Mouse (Mus musculus): Measurements from ENCODE around the gene Cplx1. TPM values are rescaled to one million over a fixed set of nuclear protein-coding genes. Genes with fewer than 3 reads are reported as not detected.

Gene Cplx1
- total RNA-seq (2021) = under 1 TPM in 1 of 2 experiments, not detected in 1; 0.21 TPM
- long read RNA-seq, experiment 1 = 0 reads
- long read RNA-seq, experiment 2 = 0 reads

DNA sequence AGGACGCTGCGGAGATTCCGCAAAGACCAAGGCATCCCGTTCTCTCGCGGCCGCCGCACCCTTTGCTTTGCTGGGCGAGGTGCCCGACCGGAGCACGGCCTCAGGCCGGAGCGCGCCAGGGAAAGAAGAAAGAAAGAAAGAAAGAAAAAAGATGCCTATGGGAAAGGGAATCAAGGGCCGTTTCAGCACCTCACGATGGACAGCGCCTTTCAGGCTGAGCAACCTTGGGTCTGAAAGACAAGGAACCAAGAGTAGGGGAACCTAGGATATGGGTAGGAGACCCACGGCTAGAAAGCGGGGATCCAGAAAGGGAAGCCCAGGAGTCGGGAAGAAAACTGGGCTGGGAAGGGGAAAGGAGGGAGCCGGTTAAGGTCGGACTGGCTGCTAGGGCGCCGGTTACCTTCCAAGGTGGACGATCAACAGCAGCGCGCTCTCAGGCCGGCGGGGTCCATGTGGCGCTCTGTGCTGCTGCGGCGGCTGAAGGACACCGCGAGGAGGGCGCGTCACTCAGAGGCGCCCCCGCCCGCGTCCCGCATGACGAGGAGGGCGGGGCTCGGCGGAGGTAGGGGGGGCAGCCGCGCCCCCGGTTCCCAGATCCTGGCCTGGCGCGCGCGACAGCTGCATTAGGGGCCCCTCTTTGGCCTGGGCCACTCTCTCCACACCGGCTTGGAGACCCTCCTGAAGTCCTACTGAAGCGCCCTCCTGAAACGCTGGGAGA, at the start of gene Cplx1:
Gene Cplx1 (minus strand): TSS at position 536 of the 718 bp plus-strand sequence.
- DNase-seq = peak; percentile 14 to 63

DNA sequence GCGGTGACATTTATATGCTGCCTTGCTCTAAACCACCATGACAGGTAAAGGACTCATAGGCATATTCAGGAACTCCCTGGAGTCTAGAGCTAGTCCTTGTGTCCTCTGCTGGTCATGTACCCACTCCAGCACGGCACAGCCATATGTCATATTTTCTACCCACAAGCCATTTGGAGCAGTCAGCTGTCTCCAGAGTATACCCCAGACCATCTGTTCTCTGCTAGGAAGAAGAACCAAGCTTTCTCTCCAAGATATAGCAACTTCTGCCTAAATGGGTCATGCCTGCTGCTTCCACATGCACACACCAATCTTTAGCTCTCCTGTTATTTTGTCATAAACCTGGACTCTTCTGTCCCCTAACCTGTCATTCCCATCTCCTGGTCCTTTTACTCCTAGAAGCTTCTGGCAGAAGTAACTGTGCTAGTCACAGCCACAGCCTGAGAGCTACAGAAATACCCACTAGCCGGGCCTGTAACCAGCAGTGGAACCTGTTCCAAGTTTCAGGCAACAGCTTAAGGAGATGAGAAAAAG, 31.6 kb upstream of the Cplx1 start:
- DNase-seq = no peak

DNA sequence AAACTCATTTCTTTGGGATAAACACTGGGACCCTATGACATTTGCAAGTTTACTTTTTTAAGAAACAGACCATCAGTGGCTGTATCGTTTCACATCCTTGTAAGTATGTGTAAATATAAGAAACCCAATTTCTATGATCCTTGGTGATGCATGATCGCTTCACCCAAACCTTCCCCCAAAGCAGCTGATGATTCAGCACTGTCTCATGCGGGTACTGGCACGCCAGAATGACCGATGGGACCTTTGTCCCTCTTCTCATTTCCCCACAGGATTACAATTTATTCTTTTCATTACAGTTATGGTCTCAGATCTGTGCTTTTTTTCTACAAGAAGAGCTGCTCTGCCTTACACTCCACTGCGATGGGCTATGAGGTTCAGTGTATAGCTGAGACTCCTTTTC, 23.2 kb upstream of the Cplx1 start:
- no peak for DNase-seq

DNA sequence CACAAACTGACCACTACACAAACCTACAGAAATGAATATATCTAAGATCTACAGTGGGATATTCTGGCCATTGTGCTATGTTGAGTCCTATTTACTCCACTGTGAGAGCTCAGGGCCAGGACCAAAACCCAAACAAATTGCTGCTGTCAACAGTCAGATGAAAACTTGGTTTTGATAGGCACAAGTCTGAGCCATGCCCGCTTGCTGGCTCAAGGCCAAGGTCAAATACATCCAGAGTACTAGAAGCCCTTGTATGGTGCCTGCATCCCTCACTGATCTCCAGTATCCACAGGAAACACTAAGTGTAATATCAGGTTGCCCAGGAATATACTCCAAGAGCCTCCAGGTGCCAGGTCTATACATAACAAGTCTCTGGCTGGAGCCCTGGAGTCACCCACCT, 21.2 kb upstream of the Cplx1 start:
- no peak for DNase-seq

DNA sequence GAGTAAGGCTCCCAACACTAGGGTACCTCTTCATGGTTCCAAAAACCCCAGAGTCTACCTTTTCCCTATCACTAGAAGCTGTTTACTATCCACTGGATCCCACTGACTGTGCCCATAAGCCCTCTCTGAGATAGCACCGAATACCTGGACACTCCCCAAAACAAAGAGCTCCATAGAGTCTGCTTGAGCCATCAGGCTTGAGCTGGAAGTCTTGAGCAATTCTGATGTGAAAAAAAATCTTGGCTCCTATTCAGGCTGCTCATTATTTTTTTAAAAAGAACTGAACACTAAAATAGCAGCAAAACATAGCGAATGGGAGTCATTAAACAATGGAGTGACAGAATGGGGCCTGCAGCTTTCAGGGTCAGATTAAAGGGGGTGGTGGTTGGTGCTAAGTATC, 17.3 kb upstream of the Cplx1 start:
- peak; percentile 15 to 25 for DNase-seq

DNA sequence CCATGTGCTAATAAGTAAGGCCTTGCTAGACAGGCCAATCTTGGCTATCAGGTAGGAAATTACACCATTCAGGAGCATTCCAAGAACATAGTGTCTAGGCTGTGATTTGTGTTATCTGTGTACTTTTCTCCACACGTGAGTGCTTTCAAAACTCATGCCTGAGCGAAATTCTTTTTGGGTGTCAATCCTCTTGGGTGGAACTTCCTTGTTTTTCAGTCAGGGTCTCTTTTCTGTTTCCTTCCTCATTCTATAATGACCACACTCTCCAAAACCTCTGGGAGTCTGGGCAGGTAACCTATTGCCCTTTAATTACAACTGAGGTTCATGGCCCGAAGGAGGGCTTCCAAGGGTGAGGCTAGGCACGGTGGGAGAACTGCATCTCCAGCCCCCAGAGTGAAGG, 16.7 kb upstream of the Cplx1 start:
- no peak for DNase-seq

DNA sequence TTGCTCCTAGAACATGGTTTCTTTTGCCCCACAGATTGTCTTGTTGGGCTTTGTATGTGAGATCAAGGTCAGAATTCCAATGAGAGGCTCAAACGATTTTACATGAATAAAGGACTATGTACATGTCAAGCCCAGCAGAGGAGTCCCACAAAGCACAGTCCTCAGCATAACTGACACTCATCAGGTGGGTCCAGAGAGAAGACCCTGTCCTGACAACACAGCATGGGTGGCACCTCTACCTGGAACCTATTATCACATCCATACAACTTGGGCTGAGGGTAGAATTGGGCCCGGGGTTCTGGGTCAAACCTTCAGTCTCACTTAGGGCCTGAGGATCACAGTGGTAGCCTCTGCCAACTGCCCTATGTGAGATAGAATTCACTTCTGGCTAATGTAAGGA, 15.6 kb upstream of the Cplx1 start:
- no peak for DNase-seq

DNA sequence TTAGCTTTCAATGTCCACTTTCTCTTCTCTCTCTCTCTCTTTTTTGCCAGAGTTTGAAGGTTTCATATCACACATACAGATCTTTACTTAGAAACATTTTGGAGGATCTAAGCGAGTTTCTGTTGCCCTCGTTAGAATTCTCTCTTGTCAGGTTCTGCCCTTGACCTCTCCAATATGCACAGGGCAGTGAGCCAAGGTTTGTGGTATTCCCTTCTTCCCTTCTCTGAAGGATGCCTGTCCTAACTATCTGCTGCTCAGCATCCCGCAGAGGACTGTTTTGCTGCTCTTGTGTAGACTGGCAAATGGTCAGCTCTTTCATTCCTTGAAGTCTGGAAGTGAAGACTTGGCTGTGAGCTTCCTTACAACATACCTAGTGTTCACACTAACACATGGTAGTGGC, 14.5 kb upstream of the Cplx1 start:
- DNase-seq = no peak

DNA sequence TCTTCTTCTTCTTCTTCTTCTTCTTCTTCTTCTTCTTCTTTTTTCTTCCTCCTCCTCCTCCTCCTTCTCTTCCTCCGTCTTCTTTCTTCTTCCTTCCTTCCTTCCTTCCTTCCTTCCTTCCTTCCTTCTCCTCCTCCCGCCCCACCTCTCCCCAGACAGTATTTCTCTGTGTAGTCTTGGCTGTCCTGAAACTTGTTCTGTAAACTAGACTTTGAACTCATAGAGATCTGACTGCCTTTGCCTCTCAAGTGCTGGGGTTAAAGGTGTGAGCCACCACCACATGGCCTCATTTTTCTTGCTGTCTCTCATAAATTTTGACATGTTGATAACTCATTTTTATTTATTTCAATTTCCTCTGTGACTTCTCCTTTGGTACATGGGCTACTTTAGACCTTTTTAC, 12.7 kb upstream of the Cplx1 start:
- DNase-seq = no peak

DNA sequence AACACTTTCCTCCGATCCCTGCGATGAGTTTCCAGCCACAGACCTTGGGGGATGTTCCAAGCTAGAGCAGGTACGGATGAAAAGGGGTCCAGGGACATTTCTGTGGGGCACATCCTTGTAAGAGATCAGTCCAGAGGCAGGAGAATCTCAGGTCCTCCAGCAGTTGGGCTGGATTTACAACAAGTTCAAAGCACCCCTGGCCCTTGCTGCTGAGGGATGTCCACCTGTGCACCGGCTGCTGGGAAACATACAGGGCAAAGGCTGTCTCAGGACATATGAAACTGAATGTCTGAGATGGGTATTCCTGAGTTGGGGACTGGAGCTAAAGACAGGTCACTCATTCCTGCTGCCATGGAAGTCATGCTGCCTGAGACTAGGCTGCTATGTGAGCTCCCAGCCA, 7.2 kb upstream of the Cplx1 start:
- DNase-seq = no peak

DNA sequence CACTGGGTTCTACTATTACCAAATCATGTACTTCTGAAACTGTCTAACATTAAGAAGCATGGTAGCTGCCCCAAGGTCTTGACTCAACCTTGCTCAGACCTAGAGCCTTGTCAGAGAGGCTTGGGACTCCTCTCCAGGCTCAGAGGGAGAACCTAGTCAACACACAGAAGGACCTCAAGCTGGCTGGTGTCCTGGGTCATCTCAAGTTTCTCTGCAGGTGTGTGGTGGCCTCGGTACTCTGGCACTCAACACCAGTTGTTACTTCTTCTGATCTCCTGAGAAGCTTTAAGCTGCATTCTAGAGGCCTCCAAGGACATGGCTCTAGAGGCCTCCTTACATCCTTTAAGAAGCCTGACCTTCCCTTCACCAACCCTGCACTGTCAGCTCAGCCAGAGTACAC, 4.2 kb upstream of the Cplx1 start:
- DNase-seq = no peak

DNA sequence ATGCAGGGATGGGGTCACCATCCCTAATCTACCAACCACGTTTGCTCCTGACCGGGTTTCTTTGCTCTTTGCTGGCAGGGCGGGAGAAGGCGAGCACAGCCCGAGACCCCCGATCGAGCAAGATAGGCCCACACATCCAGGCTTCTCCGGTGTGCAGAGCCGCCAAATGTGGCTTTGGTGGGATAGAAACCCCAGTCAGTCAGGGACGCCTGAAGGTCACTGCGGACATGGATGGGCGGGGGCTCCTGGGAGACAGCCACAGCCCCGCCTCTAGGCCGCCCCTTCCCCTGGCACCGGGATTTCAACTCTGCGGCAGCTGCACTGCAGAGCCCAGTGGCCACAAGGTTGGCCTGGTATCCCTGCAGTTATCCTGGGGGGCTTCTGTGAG, 377 bp upstream of the Cplx1 start:
- DNase-seq = no peak

DNA sequence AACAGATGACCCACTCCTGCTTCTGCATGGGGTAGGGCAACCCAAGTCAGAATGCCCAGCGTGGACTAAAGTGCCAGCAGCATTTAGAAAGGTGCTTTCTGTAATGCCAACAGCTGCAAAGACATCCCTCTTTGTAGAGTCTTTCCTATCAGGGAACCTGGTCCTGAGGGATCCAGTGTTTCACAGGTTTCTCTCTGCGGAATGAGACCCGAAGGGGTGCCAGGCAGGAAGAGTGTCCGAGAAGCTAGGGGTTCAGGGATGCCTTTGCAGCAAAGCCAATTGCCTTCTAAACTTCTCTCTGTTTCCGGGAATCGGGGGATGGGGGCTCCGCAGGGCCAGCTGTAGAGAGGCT, 711 bp downstream of the Cplx1 start:
- DNase-seq = no peak

DNA sequence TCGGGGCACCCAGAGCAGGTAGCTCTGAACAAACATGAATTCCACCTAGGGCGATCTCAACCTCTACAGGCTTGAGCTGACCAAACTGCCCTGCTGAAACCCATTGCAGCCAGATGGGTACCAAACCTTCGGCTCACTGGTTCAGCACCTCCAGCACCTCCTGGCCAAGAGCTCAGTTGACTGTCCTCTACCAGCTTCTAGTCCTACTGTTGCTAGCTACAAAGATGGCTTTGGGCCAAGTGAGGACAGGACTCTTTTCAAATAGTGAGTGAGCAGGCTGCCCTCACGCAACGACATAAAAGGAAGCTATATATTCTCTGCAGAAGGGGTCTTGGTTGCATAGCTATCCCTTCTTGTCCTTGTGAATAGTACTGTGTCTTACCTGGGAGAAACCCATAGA, 2.2 kb downstream of the Cplx1 start:
- DNase-seq = no peak

DNA sequence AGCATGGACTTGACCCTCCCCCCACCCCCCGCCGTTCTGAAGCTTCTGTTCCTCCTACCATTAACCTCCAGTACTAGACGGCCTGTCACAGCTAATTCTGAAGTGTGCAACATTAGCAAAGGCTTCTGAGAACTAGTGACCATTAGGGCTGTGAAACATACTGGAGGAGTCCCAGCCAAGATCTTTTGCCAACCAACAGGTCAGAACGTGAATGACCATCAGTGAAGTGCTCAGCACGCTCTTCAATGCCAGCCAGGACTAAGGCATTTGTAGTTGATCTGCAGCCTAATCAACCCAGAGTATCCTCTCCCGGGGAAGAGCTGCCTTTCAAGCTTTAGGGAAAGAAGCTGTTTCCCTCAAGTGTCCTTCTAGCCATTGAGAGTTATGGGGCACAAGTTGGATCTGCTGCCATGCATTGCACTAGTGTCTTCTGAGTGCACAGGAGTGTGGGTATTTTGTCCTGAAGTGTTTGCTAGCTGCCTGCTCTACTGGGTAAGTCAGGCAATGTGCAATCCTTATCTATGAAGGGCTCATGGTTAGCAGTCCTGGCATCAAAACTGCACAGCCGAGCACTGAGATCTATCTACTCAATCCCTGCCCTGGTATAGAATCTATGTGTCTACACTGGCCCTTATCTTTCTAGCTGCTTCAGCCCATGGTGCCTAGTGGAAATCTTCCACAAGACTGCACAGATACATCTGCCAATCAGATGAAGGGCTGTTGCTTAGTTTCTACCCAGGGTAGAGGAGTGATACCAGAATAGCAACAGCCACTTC, 6.1 kb downstream of the Cplx1 start:
- DNase-seq = no peak

DNA sequence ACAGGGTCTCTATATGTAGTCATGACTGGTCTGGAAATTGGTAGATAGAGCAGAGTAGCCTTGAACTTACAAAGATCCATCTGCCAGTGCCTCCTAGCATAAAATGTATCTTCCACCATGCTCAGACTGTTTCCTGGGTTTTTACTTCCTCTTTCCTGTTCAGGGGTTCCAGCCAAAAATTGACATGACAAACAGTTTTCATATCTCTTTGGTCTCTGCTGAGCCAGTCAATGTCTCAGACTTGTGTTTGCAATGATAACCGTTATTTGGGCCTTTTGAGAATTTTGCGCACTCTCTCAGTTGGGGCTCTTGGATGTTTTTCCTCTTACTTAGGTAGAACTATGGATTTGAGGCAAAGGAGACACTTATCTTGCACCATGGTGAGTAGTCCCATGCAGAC, 15.6 kb downstream of the Cplx1 start:
- DNase-seq = no peak

DNA sequence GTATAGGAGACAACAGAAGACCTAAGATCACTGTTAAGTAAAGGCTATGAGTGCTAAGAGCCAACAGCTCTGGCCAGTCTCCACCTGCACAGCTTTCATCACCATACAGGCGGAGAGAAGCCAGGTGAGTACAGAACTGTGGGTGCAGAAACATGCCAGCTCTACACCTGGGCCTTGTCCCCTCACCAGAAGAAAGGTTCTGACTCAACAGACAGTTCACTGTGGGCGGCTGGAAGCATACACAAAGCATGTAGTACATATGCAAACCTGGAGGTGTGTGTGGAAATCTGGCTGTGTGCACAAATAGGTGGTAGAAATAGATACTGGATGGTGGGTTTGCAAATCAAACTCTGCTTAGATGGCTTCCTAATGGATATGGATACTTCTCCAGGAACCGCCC, 27.2 kb downstream of the Cplx1 start:
- DNase-seq = no peak

DNA sequence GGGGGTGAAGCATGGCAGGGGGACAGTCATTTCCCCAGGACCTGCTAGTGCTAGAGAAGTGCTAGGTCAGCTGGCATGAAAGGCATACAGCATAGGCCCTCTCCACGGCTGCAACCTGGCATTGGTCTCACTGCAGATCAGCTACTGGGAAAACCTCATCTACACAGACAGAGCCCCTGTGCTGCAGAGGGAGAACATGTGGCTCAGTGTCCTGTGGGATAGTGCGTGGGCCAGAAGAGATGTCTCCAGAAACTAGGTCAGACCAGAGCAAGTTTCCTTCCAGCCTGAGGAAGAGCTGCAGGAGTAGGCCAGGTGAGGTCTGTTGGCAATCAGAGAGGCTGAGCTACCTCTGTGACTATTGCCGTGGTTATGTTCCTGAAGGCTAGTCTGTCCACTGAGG, 27.9 kb downstream of the Cplx1 start:
- no peak for DNase-seq

DNA sequence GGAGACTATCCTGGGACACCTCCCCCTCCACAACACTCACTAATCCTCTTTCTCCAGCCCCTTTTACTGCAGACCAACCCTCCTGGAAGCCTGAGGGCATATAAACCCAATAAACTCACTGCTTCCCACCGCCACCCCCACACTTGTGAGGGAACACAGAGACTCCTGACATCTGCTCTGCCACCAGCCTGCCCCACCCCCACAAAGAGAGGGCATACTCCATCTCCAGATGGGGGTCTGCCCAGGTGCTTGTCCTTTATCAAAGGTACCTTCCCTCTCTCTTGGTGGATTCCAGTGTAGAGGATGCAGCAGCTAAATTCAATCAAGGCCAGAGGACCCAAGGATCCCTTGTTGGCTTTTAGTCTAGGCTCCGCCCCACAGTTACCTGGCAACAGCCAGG, 28.8 kb downstream of the Cplx1 start:
- DNase-seq = no peak

DNA sequence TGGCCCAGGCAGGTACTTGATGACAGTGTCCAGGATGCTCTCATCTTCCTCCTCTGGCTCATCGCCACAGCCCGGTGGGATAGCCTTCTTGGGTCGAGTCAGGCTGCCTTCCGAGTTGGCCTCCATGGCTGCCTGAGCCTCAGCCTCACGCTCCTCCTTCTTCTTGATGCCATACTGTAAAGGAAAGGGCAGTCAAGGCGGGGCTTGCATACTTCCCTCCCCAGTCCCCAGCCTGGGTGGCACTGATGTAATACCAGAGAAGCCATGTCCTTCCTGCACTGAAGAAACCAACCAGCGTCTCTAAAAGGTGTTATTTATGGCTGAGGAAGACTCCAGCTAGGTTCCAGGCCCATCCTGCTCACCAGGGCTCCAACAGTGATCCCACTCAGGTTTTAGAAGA, 29.7 kb downstream of the Cplx1 start:
- DNase-seq = no peak

DNA sequence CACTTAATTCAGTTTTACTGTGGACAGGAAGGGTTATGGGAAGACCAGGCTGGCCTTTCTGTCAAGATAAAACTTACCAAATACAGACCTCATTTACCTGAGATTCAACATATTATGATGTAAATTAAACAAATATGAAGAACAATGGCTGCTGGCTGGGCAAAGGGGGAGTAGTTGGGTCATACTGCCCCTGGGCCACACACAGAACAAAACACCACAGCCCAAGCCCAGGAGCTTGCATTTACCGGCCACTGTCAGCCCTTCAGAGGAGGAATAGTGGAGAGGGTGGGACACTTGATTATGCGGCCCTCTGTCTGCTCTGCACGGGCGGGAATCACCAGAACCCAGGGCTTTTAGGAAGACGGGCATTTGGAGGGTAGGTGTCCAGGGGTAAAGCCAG, 30.9 kb downstream of the Cplx1 start:
- no peak for DNase-seq

DNA sequence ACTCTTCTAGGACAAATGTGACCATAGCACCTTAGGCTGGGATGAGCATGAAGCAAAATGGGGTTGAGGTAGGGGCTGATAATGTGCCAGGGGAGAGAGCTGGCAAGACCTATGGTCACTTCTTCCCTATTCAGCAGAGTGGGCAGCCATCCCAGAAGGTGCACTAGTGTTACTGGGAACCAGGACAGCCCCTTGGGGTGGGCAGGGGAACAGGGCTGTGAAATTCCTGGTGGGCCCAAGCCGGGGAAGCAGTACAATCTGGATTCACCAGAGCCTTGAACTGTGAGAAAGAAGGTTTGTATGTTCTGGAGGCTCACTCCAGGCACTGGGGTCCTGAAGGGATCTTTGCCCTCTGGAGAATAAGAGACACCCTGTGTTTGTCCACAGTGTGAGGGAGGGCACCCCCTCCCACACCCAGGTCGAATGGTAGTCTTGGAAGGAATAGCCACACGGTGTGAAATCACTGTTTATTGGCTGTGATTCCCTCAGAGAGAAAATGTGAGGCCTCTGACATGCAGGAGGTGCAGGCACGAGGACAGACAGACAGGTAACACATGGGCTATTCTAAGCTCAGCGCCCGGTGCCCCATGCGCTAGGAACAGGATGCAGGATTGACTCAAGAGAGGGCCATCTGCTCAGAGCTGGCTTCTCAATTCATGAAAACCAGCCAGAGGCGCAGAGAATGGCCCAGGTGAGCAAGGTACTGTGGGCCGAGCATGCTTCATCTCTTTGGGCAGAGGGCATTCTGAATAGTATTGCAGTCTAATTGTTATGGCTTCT, 31.5 kb downstream of the Cplx1 start:
- no peak for DNase-seq

DNA sequence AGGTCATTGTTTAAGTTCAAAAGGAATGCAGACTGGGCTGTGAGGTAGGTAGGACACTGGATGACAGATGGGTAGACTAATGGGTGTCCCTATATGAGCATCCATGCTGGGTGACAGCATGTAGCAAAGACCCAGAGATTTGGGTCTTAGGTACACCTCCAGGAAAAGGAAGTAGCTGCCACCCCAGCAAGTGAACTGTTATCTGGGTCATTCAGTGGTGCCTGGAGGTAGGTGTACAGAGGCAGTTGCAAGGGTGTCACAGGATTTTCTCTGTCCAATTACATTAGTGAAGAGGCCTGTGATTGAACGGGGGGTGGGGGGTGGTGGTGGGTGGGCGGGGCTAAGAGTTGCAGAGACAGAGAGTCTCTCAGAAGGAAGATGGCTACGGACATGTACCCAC, 33.2 kb downstream of the Cplx1 start:
- DNase-seq = no peak
